Mouse (Mus musculus) intestine, embryonic 14.5 days (tissue): ENCODE measurements at regions not wholly inside any gene's neighbourhood (a gene's known extent, or its start where the extent isn't known, plus 50 kb on each side); places are given as distances from the start of the nearest gene placed in this dataset.

Experiments used
- ATAC-seq: fragments of 200-750 bp; cut with Nextera tagmentation; replicated peaks from 2 replicates; pipeline ENCODE4 v1.8.0; 2017; ENCODE audit warnings: low read depth, moderate number of reproducible peaks, moderate TSS enrichment, moderate library complexity; ENCODE audit not compliant: low FRiP score, low TSS enrichment
- DNase-seq: peaks from one replicate; pipeline ENCODE4 v3.0.0-alpha.2; 2018; ENCODE audit warnings: low spot score
- H3K27ac ChIP-seq: fragments of 300-500 bp; sonication (generic); 2 replicates; pipeline ENCODE4 v1.5.1; 2014; ENCODE audit warnings: low read depth, mild to moderate bottlenecking, control low read depth
- H3K27me3 ChIP-seq: fragments of 300-500 bp; sonication (generic); replicated peaks from 2 replicates; pipeline ENCODE4 v1.6.1; 2014; ENCODE audit warnings: low read length, control low read depth; ENCODE audit not compliant: control insufficient read depth, insufficient read depth
- H3K36me3 ChIP-seq: fragments of 300-500 bp; sonication (generic); 2 replicates; pipeline ENCODE4 v1.6.1; 2014; ENCODE audit warnings: low read length, control low read depth; ENCODE audit not compliant: control insufficient read depth, insufficient read depth
- H3K4me1 ChIP-seq: fragments of 300-500 bp; sonication (generic); replicated peaks from 2 replicates; pipeline ENCODE4 v1.6.1; 2014; ENCODE audit warnings: low read length, control low read depth, mixed read lengths; ENCODE audit not compliant: control insufficient read depth, insufficient read depth
- H3K4me2 ChIP-seq: fragments of 300-500 bp; sonication (generic); 2 replicates; pipeline ENCODE4 v1.6.1; 2014; ENCODE audit warnings: low read length
- H3K4me3 ChIP-seq: fragments of 300-500 bp; sonication (generic); 2 replicates; pipeline ENCODE4 v1.5.1; 2014; ENCODE audit warnings: low read depth, low read length, control low read depth, mixed read lengths
- H3K9ac ChIP-seq: fragments of 300-500 bp; sonication (generic); 2 replicates; pipeline ENCODE4 v1.6.1; 2014; ENCODE audit warnings: mild to moderate bottlenecking, low read length
- H3K9me3 ChIP-seq: fragments of 300-500 bp; sonication (generic); 2 replicates; pipeline ENCODE4 v1.6.1; 2016; ENCODE audit warnings: low read length, control low read depth; ENCODE audit not compliant: control insufficient read depth
- WGBS: fragments of 180-500 bp; shearing (Covaris S2); extraction: QIAGEN DNeasy Blood & Tissue Kit; methylation state at CpG from one replicate; pipeline ENCODE4 v1.1.7; 2014; 5-methylcytosine and 5-hydroxymethylcytosine counted together

- DNase-seq (no peak), ATAC-seq (no peak)
- no peak overlapping the region for H3K4me2 ChIP-seq
Measured at GRCm38 (mm10) chr12:15741219-15741618, 75.5 kb downstream of the Trib2 start.

DNA sequence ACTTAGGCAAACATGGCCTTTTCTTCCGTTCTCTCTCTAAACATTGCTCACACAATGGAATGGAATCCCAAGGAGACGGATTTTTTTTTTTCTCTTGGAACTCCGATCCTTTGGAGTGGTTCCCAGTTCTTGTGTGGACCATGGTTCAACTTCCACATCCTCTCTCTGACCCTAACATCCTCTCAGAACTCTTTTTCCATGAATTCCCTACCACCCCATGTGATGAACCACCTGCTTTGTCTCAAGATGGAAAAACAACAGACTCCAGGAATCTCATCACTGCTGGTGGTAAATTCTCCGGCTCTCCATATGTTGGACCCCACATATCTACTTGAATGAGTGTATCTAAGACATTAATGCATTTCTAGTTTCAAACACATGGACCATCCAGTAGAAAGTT lies 77.7 kb downstream of the Trib2 start:
- Histone ChIP-seq H3K4me1 (0 out of 2 replicates have a peak, but pooled peaks cover 2% of the 10 kb centered on the region), H3K27me3 (no peaks in the 10 kb centered on the region), H3K4me3 (no peak overlapping the region), H3K27ac (no peak overlapping the region), H3K36me3 (no peaks in the 10 kb centered on the region), H3K4me2 (no peak overlapping the region), H3K9me3 (no peaks in the 10 kb centered on the region), H3K9ac (no peak overlapping the region)
- no peak for DNase-seq
- WGBS, result 32% methylated on average over 4 of the region's 4 CpGs
- ATAC-seq, result no peak

More at GRCm38 (mm10) chr12:15741219-15741618, 75.5 kb downstream of the Trib2 start:
- Histone ChIP-seq H3K4me3 (no peak overlapping the region), H3K9ac (no peak overlapping the region), H3K27ac (no peak overlapping the region), H3K4me1 (peaks cover 5% of the 10 kb centered on the region; the same call in 1 of the 2 replicates), H3K9me3 (no peaks in the 10 kb centered on the region), H3K27me3 (no peaks in the 10 kb centered on the region), H3K36me3 (no peaks in the 10 kb centered on the region)
- 22% methylated on average over 2 of the region's 2 CpGs for WGBS

- WGBS, result 43% methylated on average over 3 of the region's 3 CpGs
- no peak overlapping the region for H3K4me2 ChIP-seq
- no peak overlapping the region for H3K27ac ChIP-seq
- H3K9me3 ChIP-seq, result no peaks in the 10 kb centered on the region
- H3K4me1 ChIP-seq, result peaks cover 3% of the 10 kb centered on the region; the same call in 1 of the 2 replicates
- ATAC-seq (no peak), DNase-seq (no peak)
- H3K27me3 ChIP-seq, result no peaks in the 10 kb centered on the region
- H3K9ac ChIP-seq, result no peak overlapping the region
- no peak overlapping the region for H3K4me3 ChIP-seq
- H3K36me3 ChIP-seq, result no peaks in the 10 kb centered on the region
Measured at GRCm38 (mm10) chr12:15731261-15731660, 85.5 kb downstream of the Trib2 start.

DNA sequence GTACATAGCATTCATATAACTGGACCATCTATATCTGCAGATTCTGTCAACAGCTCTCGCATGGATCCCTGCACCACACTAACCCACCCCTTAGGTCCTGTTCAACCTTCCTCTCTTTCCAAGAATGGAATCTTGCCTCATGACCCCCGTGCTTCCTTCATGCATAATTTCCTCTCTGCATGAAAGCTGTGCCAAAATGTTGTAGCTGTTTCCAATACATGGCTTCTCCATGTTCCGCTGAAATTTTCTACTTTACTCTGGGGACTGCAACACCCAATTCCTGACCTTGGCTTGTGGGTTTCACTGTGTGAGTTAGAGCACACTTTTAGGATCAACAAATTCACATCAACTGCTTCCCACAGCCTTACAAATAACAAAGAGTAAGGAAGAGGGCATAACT lies 87.0 kb downstream of the Trib2 start:
- Histone ChIP-seq H3K9ac (no peak overlapping the region), H3K4me2 (no peak overlapping the region), H3K36me3 (no peaks in the 10 kb centered on the region), H3K27me3 (no peaks in the 10 kb centered on the region), H3K4me1 (peaks cover 3% of the 10 kb centered on the region; the same call in 1 of the 2 replicates), H3K9me3 (no peaks in the 10 kb centered on the region), H3K4me3 (no peak overlapping the region), H3K27ac (no peak overlapping the region)
- DNase-seq (no peak), ATAC-seq (no peak)
- WGBS, result 73% methylated on average over 3 of the region's 3 CpGs

DNA sequence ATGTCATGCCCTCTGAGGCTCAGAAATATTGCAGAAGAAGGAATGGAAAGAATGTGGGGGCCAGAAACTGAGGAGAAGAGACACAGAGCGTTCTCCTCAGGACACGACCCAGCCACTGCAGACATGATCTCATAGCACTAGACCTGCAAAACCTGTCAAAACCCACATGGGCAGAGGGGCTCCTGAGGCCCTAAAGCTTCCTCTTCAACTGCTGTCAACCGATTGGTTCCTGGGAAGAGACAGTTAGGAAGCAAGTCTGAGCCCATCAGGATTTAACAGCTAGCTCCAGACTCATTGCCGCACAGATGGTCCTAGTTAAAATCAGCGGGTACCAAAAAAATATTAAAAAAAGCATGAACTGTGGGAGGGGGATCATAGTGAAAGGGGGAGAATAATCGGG lies 93.2 kb downstream of the Trib2 start:
- DNase-seq, result no peak

DNA sequence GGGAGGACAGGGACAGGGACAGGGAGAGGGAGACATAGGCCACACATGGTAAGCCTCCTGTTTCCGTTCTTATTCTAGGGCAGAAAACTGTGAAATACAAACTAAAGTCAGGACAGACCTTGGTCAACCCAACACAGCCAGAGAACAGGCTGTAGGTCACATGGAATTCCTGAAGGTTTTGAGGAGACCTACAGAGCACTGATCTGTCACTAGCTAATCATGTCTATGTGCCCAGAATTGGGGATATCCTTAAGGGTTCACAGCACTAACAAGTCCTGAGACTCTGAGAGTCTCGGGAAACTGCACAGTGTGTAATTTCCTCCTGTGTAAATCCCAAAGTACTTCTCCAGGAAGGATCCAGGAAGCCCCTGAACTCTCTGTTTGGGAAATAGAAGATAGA lies 94.6 kb downstream of the Trib2 start:
- 76% methylated on average over 2 of the region's 2 CpGs for WGBS
- Histone ChIP-seq H3K9ac (no peak overlapping the region), H3K4me1 (no peaks in the 10 kb centered on the region), H3K4me2 (no peak overlapping the region), H3K4me3 (no peak overlapping the region), H3K27ac (no peak overlapping the region), H3K27me3 (no peaks in the 10 kb centered on the region), H3K36me3 (no peaks in the 10 kb centered on the region), H3K9me3 (no peaks in the 10 kb centered on the region)
- DNase-seq (no peak), ATAC-seq (no peak)

More for the DNA sequence above, 93.2 kb downstream of the Trib2 start:
- no peaks in the 10 kb centered on the region for H3K9me3 ChIP-seq
- 68% methylated on average over 6 of the region's 6 CpGs for WGBS
- H3K9ac ChIP-seq, result no peak overlapping the region
- ATAC-seq, result no peak
- no peaks in the 10 kb centered on the region for H3K4me1 ChIP-seq
- no peaks in the 10 kb centered on the region for H3K36me3 ChIP-seq
- no peak overlapping the region for H3K27ac ChIP-seq
- no peak overlapping the region for H3K4me3 ChIP-seq
- H3K27me3 ChIP-seq, result no peaks in the 10 kb centered on the region
- H3K4me2 ChIP-seq, result no peak overlapping the region

GRCm38 (mm10) chr12:15720171-15720570 lies 96.6 kb downstream of the Trib2 start:
- no peaks in the 10 kb centered on the region for H3K4me1 ChIP-seq
- H3K36me3 ChIP-seq, result no peaks in the 10 kb centered on the region
- DNase-seq, result no peak
- WGBS, result 84% methylated on average over 6 of the region's 6 CpGs
- no peaks in the 10 kb centered on the region for H3K27me3 ChIP-seq
- H3K9me3 ChIP-seq, result no peaks in the 10 kb centered on the region
- H3K9ac ChIP-seq, result no peak overlapping the region
- no peak overlapping the region for H3K27ac ChIP-seq
- H3K4me3 ChIP-seq, result no peak overlapping the region
- no peak overlapping the region for H3K4me2 ChIP-seq
- ATAC-seq, result no peak

GRCm38 (mm10) chr12:15718827-15719226 lies 97.9 kb downstream of the Trib2 start:
- DNase-seq, result no peak
- Histone ChIP-seq H3K4me3 (no peak overlapping the region), H3K4me1 (no peaks in the 10 kb centered on the region), H3K4me2 (no peak overlapping the region), H3K27ac (no peak overlapping the region), H3K36me3 (no peaks in the 10 kb centered on the region), H3K27me3 (no peaks in the 10 kb centered on the region), H3K9ac (no peak overlapping the region), H3K9me3 (no peaks in the 10 kb centered on the region)
- WGBS, result 66% methylated on average over 1 of the region's 1 CpGs
- no peak for ATAC-seq

- no peaks in the 10 kb centered on the region for H3K4me1 ChIP-seq
- no peak overlapping the region for H3K4me2 ChIP-seq
- H3K9me3 ChIP-seq, result no peaks in the 10 kb centered on the region
- H3K27ac ChIP-seq, result no peak overlapping the region
- no peaks in the 10 kb centered on the region for H3K27me3 ChIP-seq
- no peak overlapping the region for H3K4me3 ChIP-seq
- ATAC-seq (no peak), DNase-seq (no peak)
- 80% methylated on average over 6 of the region's 6 CpGs for WGBS
- no peaks in the 10 kb centered on the region for H3K36me3 ChIP-seq
- no peak overlapping the region for H3K9ac ChIP-seq
Measured at GRCm38 (mm10) chr12:15717989-15718388, 98.7 kb downstream of the Trib2 start.
